Mouse (Mus musculus): ENCODE results near the gene Dop1a.

DNA sequence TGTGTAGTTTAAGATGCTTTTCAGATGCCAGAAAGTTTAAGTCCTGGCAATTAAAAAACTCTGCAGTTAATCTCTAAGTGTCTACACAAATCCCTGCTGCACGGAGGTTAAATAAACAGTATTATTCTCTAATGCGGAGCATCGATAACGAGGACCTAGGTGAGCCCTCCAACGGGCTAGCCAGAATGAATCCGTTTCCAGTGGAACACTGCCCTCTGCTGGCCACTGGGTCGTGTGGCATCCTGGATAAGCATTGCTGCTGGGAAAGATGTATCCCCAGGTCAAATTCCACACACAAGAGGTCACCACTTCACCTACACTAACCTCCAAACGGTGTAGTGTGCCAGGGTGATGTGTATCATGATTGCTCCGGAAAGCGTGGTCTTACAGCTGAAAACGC lies 17.4 kb upstream of the Dop1a start:
- TF ChIP-seq GATA1 (IDR thresholded peaks at IDR 0.05; ENCODE audit: borderline replicate concordance, low read length), result no peak
- no peak for TF ChIP-seq FLI1 (IDR thresholded peaks at IDR 0.05; ENCODE audit: low read length)

Measured in megakaryocyte, embryonic 14.5 days (primary cell).